Mouse (Mus musculus) embryo, embryonic 11.5 days (tissue): ENCODE results near the gene Ankrd6.
A peak's percentile ranks its signal among the peaks of the same experiment; 100 is the strongest.
"Not testable (repeated sequence)": the region's sequence is repeated elsewhere in the genome, so short reads cannot be mapped to it uniquely, and the experiment has no call there.

Experiments used
- DNase-seq: peaks from one replicate; pipeline ENCODE4 v3.0.0-alpha.2; 2012; ENCODE audit warnings: low read depth, low spot score

Gene Ankrd6

GRCm38 (mm10) chr4:32950356-32951034 lies at the start of gene Ankrd6:
Gene Ankrd6 (minus strand): TSS chr4:32950841.
- DNase-seq = peak; percentile 78

- DNase-seq = no peak
Measured at GRCm38 (mm10) chr4:32998996-32999395, 48.4 kb upstream of the Ankrd6 start.

- no peak for DNase-seq
Measured at GRCm38 (mm10) chr4:32997571-32997970, 46.9 kb upstream of the Ankrd6 start.

- no peak for DNase-seq
Measured at GRCm38 (mm10) chr4:32996083-32996482, 45.4 kb upstream of the Ankrd6 start.

- no peak for DNase-seq
Measured at GRCm38 (mm10) chr4:32994168-32994567, 43.5 kb upstream of the Ankrd6 start.

GRCm38 (mm10) chr4:32989346-32989745 lies 38.7 kb upstream of the Ankrd6 start:
- no peak for DNase-seq

- no peak for DNase-seq
Measured at GRCm38 (mm10) chr4:32987006-32987405, 36.4 kb upstream of the Ankrd6 start.

GRCm38 (mm10) chr4:32985684-32986083 lies 35.0 kb upstream of the Ankrd6 start:
- no peak for DNase-seq

- no peak for DNase-seq
Measured at GRCm38 (mm10) chr4:32984801-32985675, 34.4 kb upstream of the Ankrd6 start.

- DNase-seq = no peak
Measured at GRCm38 (mm10) chr4:32984242-32984641, 33.6 kb upstream of the Ankrd6 start.

GRCm38 (mm10) chr4:32983176-32984155 lies 32.8 kb upstream of the Ankrd6 start:
- peak; percentile 44 for DNase-seq

GRCm38 (mm10) chr4:32982716-32983175 lies 32.1 kb upstream of the Ankrd6 start, which contains the start of gene Rragd:
Gene Rragd (plus strand): TSS chr4:32983037.
- DNase-seq = no peak

GRCm38 (mm10) chr4:32982041-32982715 lies 31.5 kb upstream of the Ankrd6 start:
- no peak for DNase-seq

- no peak for DNase-seq
Measured at GRCm38 (mm10) chr4:32981617-32982016, 31.0 kb upstream of the Ankrd6 start.

- no peak for DNase-seq
Measured at GRCm38 (mm10) chr4:32980061-32980460, 29.4 kb upstream of the Ankrd6 start.

GRCm38 (mm10) chr4:32977331-32977730 lies 26.7 kb upstream of the Ankrd6 start:
- no peak for DNase-seq

GRCm38 (mm10) chr4:32964619-32965018 lies 14.0 kb upstream of the Ankrd6 start:
- DNase-seq = not testable (repeated sequence)

GRCm38 (mm10) chr4:32961394-32961793 lies 10.8 kb upstream of the Ankrd6 start:
- no peak for DNase-seq

- DNase-seq = no peak
Measured at GRCm38 (mm10) chr4:32956423-32956822, 5.8 kb upstream of the Ankrd6 start.

GRCm38 (mm10) chr4:32952681-32953080 lies 2.0 kb upstream of the Ankrd6 start:
- DNase-seq = no peak
